Mouse (Mus musculus): ENCODE data around the gene Rnase13. TPM values are rescaled to one million over a fixed set of nuclear protein-coding genes. Genes with fewer than 3 reads are reported as not detected.

Rnase13 gene
- polyA plus RNA-seq, 1 experiment: not detected

GRCm38 (mm10) chr14:51918125-51918524, 4.4 kb downstream of the Rnase13 start, which contains the start of gene Tppp2:
Gene Tppp2, plus strand, starts transcription at chr14:51918425.
- H3K4me3 ChIP-seq (ENCODE audit: low read depth, low read length): no peak within 1 kb of the TSS
- no peak within 1 kb of the TSS for H3K27ac ChIP-seq (ENCODE audit: insufficient read depth, low read length)
- no peak for TF ChIP-seq EP300 (IDR thresholded peaks at IDR 0.05; ENCODE audit: insufficient read depth, low read depth, low read length)
- no peak for TF ChIP-seq POLR2A (IDR thresholded peaks at IDR 0.05; ENCODE audit: insufficient read depth, low read length)
- no peak for TF ChIP-seq CTCF (IDR thresholded peaks at IDR 0.05; ENCODE audit: low read depth, low read length)
- no peak within 1 kb of the TSS for H3K9ac ChIP-seq (ENCODE audit: low read depth, poor library complexity, severe bottlenecking)
- no peaks in the 10 kb centered on the region for H3K27me3 ChIP-seq (ENCODE audit: control insufficient read depth, insufficient read depth, low read length, poor library complexity, severe bottlenecking)
- no peaks in the 10 kb centered on the region for H3K36me3 ChIP-seq (ENCODE audit: control insufficient read depth, insufficient read depth, low read length, poor library complexity, severe bottlenecking)
- H3K9me3 ChIP-seq (replicated peaks; ENCODE audit: control insufficient read depth, insufficient read depth, low read length, poor library complexity, severe bottlenecking): no peaks in the 10 kb centered on the region
- peaks cover 3% of the 10 kb centered on the region for H3K4me1 ChIP-seq (ENCODE audit: control insufficient read depth, insufficient read depth, low read length)

- H3K9ac ChIP-seq (ENCODE audit: low read depth, poor library complexity, severe bottlenecking): no peak overlapping the region
- H3K4me3 ChIP-seq (ENCODE audit: low read depth, low read length): no peak overlapping the region
- H3K27me3 ChIP-seq (ENCODE audit: control insufficient read depth, insufficient read depth, low read length, poor library complexity, severe bottlenecking): no peaks in the 10 kb centered on the region
- H3K27ac ChIP-seq (ENCODE audit: insufficient read depth, low read length): no peak overlapping the region
- H3K4me1 ChIP-seq (ENCODE audit: control insufficient read depth, insufficient read depth, low read length): peaks cover 3% of the 10 kb centered on the region
- TF ChIP-seq CTCF (IDR thresholded peaks at IDR 0.05; ENCODE audit: low read depth, low read length): no peak
- no peaks in the 10 kb centered on the region for H3K9me3 ChIP-seq (replicated peaks; ENCODE audit: control insufficient read depth, insufficient read depth, low read length, poor library complexity, severe bottlenecking)
- H3K36me3 ChIP-seq (ENCODE audit: control insufficient read depth, insufficient read depth, low read length, poor library complexity, severe bottlenecking): no peaks in the 10 kb centered on the region
Observed at GRCm38 (mm10) chr14:51916539-51916938, 6.0 kb downstream of the Rnase13 start.

- Histone ChIP-seq H3K9ac (ENCODE audit: low read depth, poor library complexity, severe bottlenecking) (no peak overlapping the region), H3K27ac (ENCODE audit: insufficient read depth, low read length) (no peak overlapping the region)
Observed at GRCm38 (mm10) chr14:51915030-51915429, 7.5 kb downstream of the Rnase13 start.

GRCm38 (mm10) chr14:51913960-51914762, 8.4 kb downstream of the Rnase13 start, which contains the start of gene Ndrg2:
Gene Ndrg2, minus strand, starts transcription at chr14:51914158.
- Histone ChIP-seq H3K9ac (ENCODE audit: low read depth, poor library complexity, severe bottlenecking) (peak within 1 kb of the TSS; percentile 48), H3K9me3 (replicated peaks; ENCODE audit: control insufficient read depth, insufficient read depth, low read length, poor library complexity, severe bottlenecking) (no peaks in the 10 kb centered on the region), H3K4me3 (ENCODE audit: low read depth, low read length) (peak within 1 kb of the TSS; percentile 59), H3K27ac (ENCODE audit: insufficient read depth, low read length) (no peak within 1 kb of the TSS), H3K36me3 (ENCODE audit: control insufficient read depth, insufficient read depth, low read length, poor library complexity, severe bottlenecking) (no peaks in the 10 kb centered on the region), H3K27me3 (ENCODE audit: control insufficient read depth, insufficient read depth, low read length, poor library complexity, severe bottlenecking) (no peaks in the 10 kb centered on the region), H3K4me1 (ENCODE audit: control insufficient read depth, insufficient read depth, low read length) (peaks cover 3% of the 10 kb centered on the region)
- TF ChIP-seq CTCF (IDR thresholded peaks at IDR 0.05; ENCODE audit: low read depth, low read length) (no peak), POLR2A (IDR thresholded peaks at IDR 0.05; ENCODE audit: insufficient read depth, low read length) (no peak), EP300 (IDR thresholded peaks at IDR 0.05; ENCODE audit: insufficient read depth, low read depth, low read length) (no peak)

More at GRCm38 (mm10) chr14:51915030-51915429, 7.5 kb downstream of the Rnase13 start:
- Histone ChIP-seq H3K9me3 (replicated peaks; ENCODE audit: control insufficient read depth, insufficient read depth, low read length, poor library complexity, severe bottlenecking) (no peaks in the 10 kb centered on the region), H3K36me3 (ENCODE audit: control insufficient read depth, insufficient read depth, low read length, poor library complexity, severe bottlenecking) (no peaks in the 10 kb centered on the region), H3K4me3 (ENCODE audit: low read depth, low read length) (no peak overlapping the region), H3K4me1 (ENCODE audit: control insufficient read depth, insufficient read depth, low read length) (peaks cover 3% of the 10 kb centered on the region), H3K27me3 (ENCODE audit: control insufficient read depth, insufficient read depth, low read length, poor library complexity, severe bottlenecking) (no peaks in the 10 kb centered on the region)
- no peak for TF ChIP-seq POLR2A (IDR thresholded peaks at IDR 0.05; ENCODE audit: insufficient read depth, low read length)
- no peak for TF ChIP-seq CTCF (IDR thresholded peaks at IDR 0.05; ENCODE audit: low read depth, low read length)
- no peak for TF ChIP-seq EP300 (IDR thresholded peaks at IDR 0.05; ENCODE audit: insufficient read depth, low read depth, low read length)

GRCm38 (mm10) chr14:51913062-51913959, 9.3 kb downstream of the Rnase13 start:
- Histone ChIP-seq H3K4me1 (ENCODE audit: control insufficient read depth, insufficient read depth, low read length) (peaks cover 3% of the 10 kb centered on the region), H3K36me3 (ENCODE audit: control insufficient read depth, insufficient read depth, low read length, poor library complexity, severe bottlenecking) (no peaks in the 10 kb centered on the region), H3K9ac (ENCODE audit: low read depth, poor library complexity, severe bottlenecking) (peak overlapping the region; percentile 48), H3K27ac (ENCODE audit: insufficient read depth, low read length) (no peak overlapping the region), H3K9me3 (replicated peaks; ENCODE audit: control insufficient read depth, insufficient read depth, low read length, poor library complexity, severe bottlenecking) (no peaks in the 10 kb centered on the region), H3K27me3 (ENCODE audit: control insufficient read depth, insufficient read depth, low read length, poor library complexity, severe bottlenecking) (no peaks in the 10 kb centered on the region), H3K4me3 (ENCODE audit: low read depth, low read length) (peak overlapping the region; percentile 59)
- peak; percentile 40; the same call in 1 of the 2 replicates for TF ChIP-seq EP300 (IDR thresholded peaks at IDR 0.05; ENCODE audit: insufficient read depth, low read depth, low read length)
- no peak for TF ChIP-seq CTCF (IDR thresholded peaks at IDR 0.05; ENCODE audit: low read depth, low read length)
- TF ChIP-seq POLR2A (IDR thresholded peaks at IDR 0.05; ENCODE audit: insufficient read depth, low read length): no peak

All from ES-Bruce4 (cell line).